Mouse (Mus musculus): ENCODE measurements at regions not wholly inside any gene's neighbourhood (a gene's known extent, or its start where the extent isn't known, plus 50 kb on each side); places are given as distances from the start of the nearest gene placed in this dataset.

DNA sequence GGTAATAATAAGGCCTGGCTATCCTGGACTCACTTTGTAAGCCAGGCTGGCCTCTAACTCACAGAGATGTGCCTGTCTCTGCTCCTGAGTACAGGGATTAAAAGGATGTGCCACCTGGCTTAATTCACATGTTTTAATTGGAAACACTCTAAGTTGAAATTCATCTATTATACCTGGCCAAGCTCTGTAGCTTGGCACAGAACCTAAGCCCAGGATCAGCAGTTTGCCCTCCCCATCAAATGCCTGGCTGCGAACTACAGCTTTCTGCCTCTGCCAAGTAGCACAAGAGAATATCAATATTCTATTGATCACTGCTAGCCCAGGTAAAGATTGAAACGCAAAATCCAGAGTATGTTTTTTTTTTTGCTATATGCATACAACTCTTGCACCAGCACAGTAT, 200.3 kb upstream of the Ccdc122 start:
- TF ChIP-seq CTCF (IDR thresholded peaks at IDR 0.05; ENCODE audit: low read depth), result no peak
- TF ChIP-seq EP300 (optimal IDR thresholded peaks at IDR 0.05), result no peak

Data from stomach, postnatal 0 days (tissue).